Mouse (Mus musculus): ENCODE data around the gene Acad10. TPM values are rescaled to one million over a fixed set of nuclear protein-coding genes. Genes with fewer than 3 reads are reported as not detected.

The Acad10 gene
- total and polyA plus RNA-seq, 3 experiments: 2.1 to 4.2 (median 2.7) TPM

- no peak overlapping the region for H3K4me2 ChIP-seq (ENCODE audit: insufficient read depth, low read depth, poor library complexity, severe bottlenecking)
- in situ Hi-C loops (cut with MboI; ENCODE audit: low pct_ligation_motif_present, low pct_unique_long_range_greater_than_20kb, low sequenced_read_pairs) (no loop called here), dilution Hi-C loops (cut with MboI; ENCODE audit: extremely low pct_ligation_motif_present, extremely low pct_unique_long_range_greater_than_20kb, low sequenced_read_pairs) (no loop called here)
- H3K9ac ChIP-seq (ENCODE audit: insufficient read depth, low read depth): no peak overlapping the region
- no peaks in the 10 kb centered on the region for H3K9me3 ChIP-seq (replicated peaks; ENCODE audit: low read length)
- H3K4me1 ChIP-seq (ENCODE audit: control insufficient read depth in 1 of 2, insufficient read depth in 2 of 2): peaks cover 0 to 6% of the 10 kb centered on the region in 2 experiments; a peak in 2 of 4 replicates
- H3K36me3 ChIP-seq (replicated peaks in 1 of 2; ENCODE audit: control insufficient read depth in 1 of 2, insufficient read depth in 1 of 2, low read length in 1 of 2): peaks cover 13 to 91% of the 10 kb centered on the region in 2 experiments
- no peak overlapping the region for H3K4me3 ChIP-seq (replicated peaks in 1 of 3; ENCODE audit: low read depth in 2 of 3, low read length in 2 of 3, poor library complexity in 1 of 3)
- H3K27ac ChIP-seq (ENCODE audit: insufficient read depth, low read depth): no peak overlapping the region
- H3K27me3 ChIP-seq (replicated peaks): no peaks in the 10 kb centered on the region
- H3K79me2 ChIP-seq (replicated peaks; ENCODE audit: control insufficient read depth, extremely low read depth, insufficient read depth, poor library complexity, severe bottlenecking): no peaks in the 10 kb centered on the region
- no peak for TF ChIP-seq SIN3A (IDR thresholded peaks at IDR 0.05; ENCODE audit: low read length)
- TF ChIP-seq CTCF (conservative IDR thresholded peaks at IDR 0.05 in 1 of 2, IDR thresholded peaks at IDR 0.05 in 1 of 2; ENCODE audit: low read depth in 2 of 2, low read length in 2 of 2): peak in 1 of 2 experiments; percentile 1; a peak in 1 of 4 replicates
- no peak for TF ChIP-seq IRF4 (IDR thresholded peaks at IDR 0.05; ENCODE audit: low read depth, low read length)
- no peak for DNase-seq (ENCODE audit: extremely low read depth)
Observed at GRCm38 (mm10) chr5:121574145-121574544, 86.2 kb downstream of the Acad10 start.

Other genes starting within 250 kb of the Acad10 start
- 2.3 and 2.5 TPM in 2 replicates for gene Tmem116, start 208.6 kb downstream of the Acad10 start, total RNA-seq (2012; rRNA removed)
- gene Tmem116, start 208.6 kb downstream of the Acad10 start, total RNA-seq (2014; rRNA removed): 0.97 and 1.3 TPM in 2 replicates
- 2.5 and 3.2 TPM in 2 replicates for gene Tmem116, start 208.6 kb downstream of the Acad10 start, polyA plus RNA-seq (2012; ENCODE audit: insufficient read length, low read depth)
- 252 and 297 TPM in 2 replicates for gene Erp29, start 208.0 kb downstream of the Acad10 start, total RNA-seq (2012; rRNA removed)
- 204 and 243 TPM in 2 replicates for gene Erp29, start 208.0 kb downstream of the Acad10 start, total RNA-seq (2014; rRNA removed)
- 258 and 286 TPM in 2 replicates for gene Erp29, start 208.0 kb downstream of the Acad10 start, polyA plus RNA-seq (2012; ENCODE audit: insufficient read length, low read depth)
- gene Adam1b, start 157.1 kb downstream of the Acad10 start, total RNA-seq (2012; rRNA removed): 0.04 TPM in 1 of 2 replicates, not detected in the other
- gene Adam1b, start 157.1 kb downstream of the Acad10 start, total RNA-seq (2014; rRNA removed): not detected in 2 replicates
- 0.08 TPM in 1 of 2 replicates, not detected in the other for gene Adam1b, start 157.1 kb downstream of the Acad10 start, polyA plus RNA-seq (2012; ENCODE audit: insufficient read length, low read depth)
- gene Adam1a, start 115.0 kb downstream of the Acad10 start, total RNA-seq (2012; rRNA removed): 1.6 and 1.8 TPM in 2 replicates
- gene Adam1a, start 115.0 kb downstream of the Acad10 start, total RNA-seq (2014; rRNA removed): 1.2 and 2.2 TPM in 2 replicates
- 1.3 TPM in 2 replicates for gene Adam1a, start 115.0 kb downstream of the Acad10 start, polyA plus RNA-seq (2012; ENCODE audit: insufficient read length, low read depth)
- 0.13 TPM in 1 of 2 replicates, not detected in the other for gene Gm42878, start 115.0 kb downstream of the Acad10 start, total RNA-seq (2012; rRNA removed)
- 0.58 and 1.0 TPM in 2 replicates for gene Gm42878, start 115.0 kb downstream of the Acad10 start, total RNA-seq (2014; rRNA removed)
- not detected in 2 replicates for gene Gm42878, start 115.0 kb downstream of the Acad10 start, polyA plus RNA-seq (2012; ENCODE audit: insufficient read length, low read depth)
- gene Mapkapk5, start 114.6 kb downstream of the Acad10 start, total RNA-seq (2012; rRNA removed): 48.3 and 62.6 TPM in 2 replicates
- 84.8 and 106 TPM in 2 replicates for gene Mapkapk5, start 114.6 kb downstream of the Acad10 start, total RNA-seq (2014; rRNA removed)
- 82.9 and 90.7 TPM in 2 replicates for gene Mapkapk5, start 114.6 kb downstream of the Acad10 start, polyA plus RNA-seq (2012; ENCODE audit: insufficient read length, low read depth)
- 56.2 and 73.9 TPM in 2 replicates for gene Aldh2, start 66.7 kb downstream of the Acad10 start, total RNA-seq (2012; rRNA removed)
- gene Aldh2, start 66.7 kb downstream of the Acad10 start, total RNA-seq (2014; rRNA removed): 58.9 and 66.0 TPM in 2 replicates
- gene Aldh2, start 66.7 kb downstream of the Acad10 start, polyA plus RNA-seq (2012; ENCODE audit: insufficient read length, low read depth): 139 and 143 TPM in 2 replicates
- gene Acad12, start 41.6 kb downstream of the Acad10 start, total RNA-seq (2012; rRNA removed): 2.9 and 4.1 TPM in 2 replicates
- 2.3 and 3.0 TPM in 2 replicates for gene Acad12, start 41.6 kb downstream of the Acad10 start, total RNA-seq (2014; rRNA removed)
- gene Acad12, start 41.6 kb downstream of the Acad10 start, polyA plus RNA-seq (2012; ENCODE audit: insufficient read length, low read depth): 1.9 and 2.7 TPM in 2 replicates
- 23.7 and 27.4 TPM in 2 replicates for gene Brap, start within 50 bp of the Acad10 start, total RNA-seq (2012; rRNA removed)
- gene Brap, start within 50 bp of the Acad10 start, total RNA-seq (2014; rRNA removed): 29.0 and 33.3 TPM in 2 replicates
- 28.0 and 29.8 TPM in 2 replicates for gene Brap, start within 50 bp of the Acad10 start, polyA plus RNA-seq (2012; ENCODE audit: insufficient read length, low read depth)
- 8.3 and 8.5 TPM in 2 replicates for gene Atxn2, start 50.8 kb upstream of the Acad10 start, total RNA-seq (2012; rRNA removed)
- gene Atxn2, start 50.8 kb upstream of the Acad10 start, total RNA-seq (2014; rRNA removed): 5.9 and 7.7 TPM in 2 replicates
- gene Atxn2, start 50.8 kb upstream of the Acad10 start, polyA plus RNA-seq (2012; ENCODE audit: insufficient read length, low read depth): 40.5 and 58.4 TPM in 2 replicates
- gene Sh2b3, start 177.1 kb upstream of the Acad10 start, total RNA-seq (2012; rRNA removed): 27.8 and 35.4 TPM in 2 replicates
- gene Sh2b3, start 177.1 kb upstream of the Acad10 start, total RNA-seq (2014; rRNA removed): 21.3 and 22.8 TPM in 2 replicates
- 32.4 and 38.3 TPM in 2 replicates for gene Sh2b3, start 177.1 kb upstream of the Acad10 start, polyA plus RNA-seq (2012; ENCODE audit: insufficient read length, low read depth)
- gene Pheta1, start 188.5 kb upstream of the Acad10 start, total RNA-seq (2012; rRNA removed): 3.7 and 4.5 TPM in 2 replicates
- gene Pheta1, start 188.5 kb upstream of the Acad10 start, total RNA-seq (2014; rRNA removed): 1.8 and 2.0 TPM in 2 replicates
- gene Pheta1, start 188.5 kb upstream of the Acad10 start, polyA plus RNA-seq (2012; ENCODE audit: insufficient read length, low read depth): 1.2 and 1.4 TPM in 2 replicates

Data from CH12.LX (cell line).